Mouse (Mus musculus): ENCODE measurements at regions not wholly inside any gene's neighbourhood (a gene's known extent, or its start where the extent isn't known, plus 50 kb on each side); places are given as distances from the start of the nearest gene placed in this dataset.

DNA sequence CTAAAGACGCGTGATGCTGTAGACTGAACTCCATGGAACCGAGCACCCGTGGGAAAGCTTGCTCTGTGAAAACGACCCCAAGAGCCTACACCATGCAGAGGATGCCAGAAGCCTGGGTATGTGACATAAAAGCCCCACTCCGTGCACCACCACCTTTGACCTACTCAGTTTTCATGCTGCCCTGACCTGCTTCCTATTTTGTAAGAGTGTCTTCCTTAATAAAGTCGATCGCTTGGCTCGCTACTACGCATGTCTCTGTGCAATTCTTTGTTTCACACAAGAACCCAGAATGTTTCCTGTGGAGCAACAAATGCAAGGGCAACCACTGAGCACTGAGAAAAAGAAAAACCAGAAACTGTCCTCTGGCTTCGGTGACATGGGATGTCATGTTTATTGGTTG, 60.5 kb downstream of the Sec61b start:
- no peak for DNase-seq (ENCODE audit: low read depth, low spot score)

DNA sequence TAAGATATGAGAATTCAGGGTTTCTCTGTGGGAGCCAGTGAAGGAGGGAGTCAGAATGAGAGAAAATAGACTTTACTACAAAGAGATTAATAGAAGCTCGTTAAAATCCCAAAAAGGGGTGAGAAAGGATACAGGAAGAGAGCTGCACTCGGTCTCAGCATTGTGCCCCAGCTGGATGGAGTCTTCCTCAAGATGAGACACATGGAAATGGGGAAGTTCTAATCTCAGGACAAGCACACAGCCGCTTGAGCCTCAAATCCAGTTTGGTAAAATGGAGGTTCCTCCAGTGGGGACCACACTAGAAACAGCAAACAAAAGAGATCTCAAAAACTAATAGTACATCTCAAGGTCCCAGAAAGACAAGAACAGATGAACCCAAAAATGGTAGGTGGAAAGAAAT, 93.2 kb downstream of the Sec61b start:
- DNase-seq (ENCODE audit: low read depth, low spot score): no peak

DNA sequence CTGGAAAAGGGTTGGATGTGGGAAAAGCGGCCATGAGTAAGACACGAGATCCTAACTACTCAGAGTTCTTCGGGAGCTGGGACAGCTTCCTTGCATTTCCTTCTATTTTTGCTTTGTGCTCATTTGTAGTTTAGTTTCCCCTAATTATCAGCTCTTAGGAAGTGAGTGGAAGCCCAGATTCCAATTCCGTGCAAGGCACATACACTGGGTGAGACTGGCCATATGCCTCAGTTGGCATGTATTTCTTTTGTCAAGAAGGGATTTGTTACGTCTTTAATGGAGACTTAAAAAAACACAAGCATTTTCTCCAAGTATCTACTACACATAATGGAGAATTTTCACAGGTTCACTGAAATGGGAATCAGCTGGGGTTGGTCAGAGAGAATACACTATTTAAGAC, 96.4 kb downstream of the Sec61b start:
- no peak for DNase-seq (ENCODE audit: low read depth, low spot score)

DNA sequence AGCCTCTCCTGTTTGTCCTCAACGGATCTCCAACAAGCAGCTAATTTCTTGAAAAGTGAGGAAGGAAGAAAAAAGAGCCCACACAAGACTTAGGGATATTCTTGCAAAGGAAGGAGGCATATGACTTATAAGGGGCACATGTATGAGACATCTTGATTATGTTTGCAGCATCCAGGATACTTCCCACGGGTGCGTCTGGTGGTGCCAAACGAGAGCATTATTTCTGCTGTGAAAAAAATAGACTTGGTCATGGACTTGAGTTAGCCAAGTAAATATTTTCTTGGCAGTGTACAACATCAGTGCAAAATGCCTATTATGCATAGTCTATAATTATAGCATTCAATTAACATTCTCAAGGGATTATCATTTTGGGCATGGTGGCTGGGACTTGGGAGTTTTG, 101.6 kb downstream of the Sec61b start:
- no peak for DNase-seq (ENCODE audit: low read depth, low spot score)

DNA sequence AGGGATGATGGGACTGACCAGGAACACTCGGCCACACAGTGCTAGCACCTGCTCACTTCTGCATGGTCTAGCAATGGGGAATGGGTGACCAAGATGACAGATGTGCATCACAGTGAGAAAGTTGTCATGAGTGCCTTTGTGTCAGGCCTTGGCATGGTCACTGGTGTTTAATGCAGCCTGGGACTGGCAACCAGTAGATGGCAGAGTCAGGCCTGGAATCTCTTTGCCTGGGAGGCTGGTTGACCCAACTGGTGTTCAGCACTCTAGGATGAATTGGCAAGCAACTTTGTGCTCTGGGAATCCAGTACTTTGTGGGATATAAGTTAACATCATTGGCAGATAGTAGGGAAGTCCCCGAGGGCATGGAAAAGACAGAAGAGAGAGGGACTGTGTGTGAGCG, 103.0 kb downstream of the Sec61b start:
- no peak for DNase-seq (ENCODE audit: low read depth, low spot score)

DNA sequence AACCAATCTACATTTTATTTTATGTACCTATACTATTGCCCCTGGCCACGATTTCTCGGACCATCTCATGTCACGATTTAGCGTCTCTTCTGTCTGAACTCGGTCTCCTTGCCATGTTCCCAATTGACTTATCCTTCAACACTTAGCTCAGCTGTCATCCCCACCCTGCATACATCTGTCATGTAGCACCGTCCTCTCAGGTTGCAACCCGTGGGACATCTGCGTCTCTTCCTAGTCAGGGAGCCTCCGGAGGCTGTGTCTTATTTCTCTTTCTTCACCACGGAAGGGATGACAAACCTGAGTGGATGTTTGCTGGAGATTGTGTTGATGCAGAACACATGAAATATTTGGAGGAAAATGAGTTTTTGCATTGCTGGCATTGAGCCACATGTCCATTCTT, 104.2 kb downstream of the Sec61b start:
- no peak for DNase-seq (ENCODE audit: low read depth, low spot score)

DNA sequence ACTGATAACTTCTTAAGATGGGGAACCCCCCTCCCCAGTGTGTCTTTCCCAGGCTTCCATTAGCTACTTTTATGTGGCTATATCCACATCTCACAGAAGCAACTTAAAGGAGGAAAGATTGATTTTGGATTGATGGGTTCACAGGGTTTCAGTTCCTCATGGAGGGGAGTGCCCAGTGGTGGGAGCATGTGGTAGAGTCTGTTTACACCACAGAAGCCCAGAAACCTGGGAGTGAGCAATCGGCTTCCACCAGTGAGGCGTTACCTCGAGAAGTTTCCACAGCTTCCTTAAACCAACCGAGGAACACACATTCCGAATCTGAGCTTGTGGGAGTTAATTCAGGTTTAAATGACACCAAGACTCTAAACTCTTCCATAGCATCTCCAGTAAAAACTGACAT, 106.1 kb downstream of the Sec61b start:
- DNase-seq (ENCODE audit: low read depth, low spot score): no peak

DNA sequence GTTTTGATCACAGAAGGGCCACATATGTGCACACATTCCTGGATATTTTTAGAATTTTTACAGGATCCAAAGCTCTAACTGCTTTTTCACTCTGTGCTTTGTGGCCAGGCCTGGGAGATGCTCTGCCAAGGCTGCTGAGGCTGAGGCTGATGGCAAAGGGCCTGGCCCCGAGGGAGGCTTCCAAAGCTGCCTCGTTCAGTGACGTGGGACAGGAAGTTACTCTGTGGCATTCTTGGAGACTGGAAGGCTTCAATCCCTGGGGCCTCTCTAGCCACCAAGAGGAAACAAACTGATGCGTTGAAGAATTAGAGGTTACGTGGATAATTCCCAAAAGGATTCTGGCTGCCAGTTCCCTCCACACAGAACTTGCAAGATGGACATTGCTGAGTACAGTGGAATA, 112.8 kb downstream of the Sec61b start:
- no peak for DNase-seq (ENCODE audit: low read depth, low spot score)

DNA sequence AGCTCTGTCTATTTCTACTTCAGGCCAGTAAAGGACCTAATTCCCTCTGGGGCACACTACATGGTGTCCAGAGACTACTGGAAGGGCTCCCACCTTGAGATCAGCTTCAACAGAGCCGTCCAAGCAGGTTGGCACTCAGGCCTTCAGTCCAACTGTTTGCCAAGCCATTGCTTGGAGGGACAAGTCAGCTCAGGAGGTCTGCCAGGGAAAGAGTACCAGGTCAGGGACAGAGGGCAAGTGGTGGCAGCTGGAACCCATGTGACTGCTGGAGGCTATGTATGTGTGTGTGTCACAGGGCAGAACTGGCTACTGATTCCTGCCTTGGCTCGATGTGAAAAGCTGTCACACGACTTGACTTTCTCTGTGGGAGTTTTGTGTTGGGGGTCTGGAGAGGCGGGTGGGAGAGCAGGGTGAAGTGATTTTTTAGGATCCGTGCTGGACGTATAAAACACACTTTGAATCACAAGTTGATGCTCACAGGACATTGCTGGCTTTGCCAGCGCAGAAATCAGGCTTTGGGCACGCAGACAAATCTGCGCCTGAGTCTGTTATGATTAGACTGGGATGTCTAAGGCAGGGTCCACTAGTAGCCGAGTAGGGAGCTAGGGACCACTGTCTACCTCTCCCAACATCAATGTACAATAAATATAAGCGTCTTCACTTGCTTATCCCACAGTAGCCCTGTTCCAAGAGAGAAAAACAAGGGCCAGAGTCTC, 118.0 kb downstream of the Sec61b start:
- no peak for DNase-seq (ENCODE audit: low read depth, low spot score)

DNA sequence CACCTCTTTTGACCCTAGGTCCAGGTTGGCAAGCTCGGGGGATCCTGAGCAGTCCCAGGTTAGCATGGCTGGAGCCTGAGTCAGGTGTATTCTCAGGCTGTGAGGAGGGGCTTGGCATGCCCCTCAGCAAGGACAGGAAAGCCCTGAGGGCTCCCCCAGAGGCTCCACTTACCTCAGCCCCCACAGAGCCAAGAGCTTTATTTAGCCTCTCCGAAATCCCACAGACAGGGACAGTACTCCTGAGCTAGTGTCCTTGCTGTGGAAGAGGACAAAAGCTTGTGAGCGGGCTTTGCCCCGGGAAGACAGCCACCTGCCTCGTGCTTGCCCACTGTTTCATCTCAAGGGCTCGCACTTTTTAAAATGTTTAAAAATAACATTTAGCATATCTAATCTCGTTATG, 118.7 kb downstream of the Sec61b start:
- DNase-seq (ENCODE audit: low read depth, low spot score): no peak

DNA sequence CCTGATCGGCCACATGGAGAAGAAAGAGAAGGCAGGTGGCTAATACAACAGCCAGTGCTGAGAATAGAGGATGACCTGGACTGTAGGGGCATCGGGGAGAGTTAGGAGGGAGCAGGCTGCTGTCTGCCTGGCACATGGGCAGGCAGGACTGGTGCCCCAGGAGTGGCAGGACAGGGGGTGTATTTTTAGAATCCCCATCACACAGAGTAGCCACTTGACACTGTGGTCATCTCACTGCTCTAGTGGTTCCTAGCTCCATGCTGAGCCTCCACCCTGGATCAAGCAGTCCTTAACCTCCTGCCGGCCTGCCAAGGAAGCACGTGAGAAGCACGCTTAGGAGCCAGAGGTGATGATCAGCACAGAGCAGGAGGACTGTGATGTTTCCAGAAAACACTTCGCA, 119.7 kb downstream of the Sec61b start:
- DNase-seq (ENCODE audit: low read depth, low spot score): no peak

DNA sequence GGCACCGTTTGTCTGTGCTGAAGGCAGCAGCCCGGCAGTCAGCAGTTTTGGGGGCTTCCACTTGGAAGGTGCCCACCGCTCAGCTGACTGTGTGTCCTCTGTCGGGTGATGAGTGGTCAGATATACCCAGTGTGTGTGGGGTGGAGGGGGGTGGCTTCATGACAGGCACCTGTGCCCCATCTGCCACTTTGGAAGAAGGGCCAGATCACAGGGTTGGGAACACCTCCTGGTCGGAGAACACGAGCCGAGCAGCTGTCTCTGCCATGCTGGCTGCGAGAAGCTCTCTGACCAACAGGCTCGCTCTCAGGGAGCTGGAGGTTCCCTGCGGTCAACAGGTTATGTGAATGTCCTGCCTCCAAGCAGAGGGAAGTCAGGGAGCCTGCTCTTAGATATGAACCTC, 121.4 kb downstream of the Sec61b start:
- DNase-seq (ENCODE audit: low read depth, low spot score): no peak

DNA sequence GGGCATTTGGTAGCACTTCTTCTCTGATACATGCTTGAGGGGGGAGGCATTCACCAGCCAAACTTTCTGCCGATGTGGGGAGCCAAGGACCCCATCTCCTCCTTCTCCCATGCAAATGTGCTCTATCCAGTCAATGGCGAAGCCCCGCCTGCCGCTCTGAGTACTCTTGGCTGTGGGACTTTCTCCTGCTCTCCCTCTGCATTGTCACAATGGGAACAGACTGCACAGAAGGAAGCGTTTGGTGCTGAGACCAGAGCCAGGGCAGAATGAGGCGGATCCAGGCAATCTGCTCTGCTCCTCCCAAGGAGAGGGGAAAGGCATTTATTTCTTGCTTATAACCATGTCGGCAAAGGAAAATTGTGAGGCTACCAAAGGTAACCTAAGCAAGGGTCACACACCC, 123.1 kb downstream of the Sec61b start:
- DNase-seq (ENCODE audit: low read depth, low spot score): no peak

DNA sequence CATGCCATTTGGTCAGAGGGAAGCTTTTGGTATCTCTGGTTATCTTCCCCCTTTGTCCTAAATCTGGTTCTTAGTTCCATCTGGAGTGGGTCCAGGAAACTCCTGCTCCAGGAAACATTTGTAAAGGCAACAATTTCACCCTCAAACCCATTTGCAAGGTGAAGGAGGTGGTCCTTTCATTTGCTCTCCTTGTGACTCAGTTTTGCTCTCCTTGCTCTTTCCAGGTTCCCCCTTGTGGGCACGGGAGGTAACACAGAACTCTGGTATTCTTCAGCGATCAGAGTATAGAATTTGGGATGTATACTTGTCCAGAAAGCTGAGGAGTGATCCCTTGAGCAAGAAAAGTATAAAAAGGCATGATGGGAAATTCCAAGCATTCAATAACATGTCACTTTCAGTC, 123.8 kb downstream of the Sec61b start:
- DNase-seq (ENCODE audit: low read depth, low spot score): no peak

DNA sequence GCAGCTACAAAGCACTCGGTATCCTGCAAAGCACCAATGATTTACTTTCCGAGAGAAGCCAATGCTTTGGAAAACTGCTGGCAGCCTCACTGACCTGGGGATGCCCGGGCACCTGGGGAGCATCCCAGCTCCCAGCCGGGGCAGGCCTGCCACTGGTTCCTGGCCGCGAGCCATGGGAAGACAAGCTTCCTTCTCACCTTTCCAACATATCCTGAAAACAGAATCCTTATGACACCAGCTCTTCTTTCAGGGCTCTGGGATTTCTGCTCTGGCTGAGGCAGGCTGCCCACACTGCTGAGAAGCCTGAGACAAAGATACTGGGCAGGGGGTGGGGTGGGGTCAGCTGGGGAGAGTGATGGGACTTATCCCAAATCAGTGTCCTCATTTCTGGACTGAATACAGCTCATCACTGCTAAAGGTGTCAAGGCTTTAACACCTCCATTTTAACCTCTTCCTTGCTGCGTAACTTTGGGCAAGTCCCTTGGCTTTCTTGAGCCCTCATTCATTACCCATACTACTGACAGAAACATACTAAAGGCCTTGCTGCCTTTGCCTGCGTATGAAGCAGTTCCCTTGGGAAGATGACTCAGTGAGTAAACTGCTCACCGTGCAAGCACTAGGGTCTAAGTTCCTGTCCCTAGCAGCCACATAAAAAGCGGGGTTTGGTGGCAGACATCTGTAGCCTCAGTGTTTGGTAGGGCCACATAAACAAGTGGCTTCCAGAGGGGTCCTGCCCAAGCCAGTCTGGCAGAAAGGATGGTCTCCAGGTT, 127.0 kb downstream of the Sec61b start:
- no peak for DNase-seq (ENCODE audit: low read depth, low spot score)

DNA sequence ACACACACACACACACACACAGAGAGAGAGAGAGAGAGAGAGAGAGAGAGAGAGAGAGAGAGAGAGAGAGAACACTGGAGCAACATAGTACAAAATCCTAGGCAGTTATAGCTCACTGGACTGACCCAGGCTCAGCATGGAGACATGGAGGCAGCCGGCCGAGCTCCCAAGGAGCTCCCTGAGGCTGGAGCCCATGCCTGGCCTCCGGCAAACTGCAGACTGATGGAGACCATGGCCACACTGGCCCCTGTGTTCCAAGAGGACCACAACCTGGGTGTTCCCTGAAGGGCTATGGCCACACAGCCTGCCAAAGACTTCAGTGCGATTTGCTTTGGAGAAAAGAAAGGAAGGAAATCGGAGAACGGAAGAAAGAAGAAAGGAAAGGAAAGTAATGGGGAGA, 128.9 kb downstream of the Sec61b start:
- DNase-seq (ENCODE audit: low read depth, low spot score): no peak

DNA sequence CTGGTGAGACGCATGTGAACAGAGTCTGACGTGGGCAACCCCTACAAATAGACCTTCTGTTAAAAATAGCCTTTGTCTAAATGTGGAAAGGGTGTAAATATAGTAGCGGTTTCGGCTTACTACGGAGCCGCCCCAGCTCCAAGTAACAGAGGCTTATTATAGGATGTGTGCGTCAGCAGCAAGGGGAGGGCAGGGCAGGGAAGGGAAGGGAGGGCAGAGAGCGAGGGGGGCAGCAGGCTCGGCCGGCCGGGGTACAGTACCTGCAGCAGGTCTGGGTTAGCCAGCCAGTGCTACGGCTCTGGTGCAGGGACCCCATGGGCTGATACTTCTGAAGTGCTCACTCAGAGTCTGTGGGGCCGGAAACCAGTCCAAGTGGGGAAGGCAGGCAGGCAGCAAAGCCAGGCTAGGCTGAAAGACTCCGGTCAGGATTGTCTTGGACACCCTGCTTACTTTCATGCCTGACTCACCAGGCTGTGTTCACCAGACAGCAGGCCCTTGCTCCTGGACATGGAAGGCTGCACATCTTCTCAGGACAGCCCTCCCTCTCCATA, 129.5 kb downstream of the Sec61b start:
- DNase-seq (ENCODE audit: low read depth, low spot score): peak; percentile 73

DNA sequence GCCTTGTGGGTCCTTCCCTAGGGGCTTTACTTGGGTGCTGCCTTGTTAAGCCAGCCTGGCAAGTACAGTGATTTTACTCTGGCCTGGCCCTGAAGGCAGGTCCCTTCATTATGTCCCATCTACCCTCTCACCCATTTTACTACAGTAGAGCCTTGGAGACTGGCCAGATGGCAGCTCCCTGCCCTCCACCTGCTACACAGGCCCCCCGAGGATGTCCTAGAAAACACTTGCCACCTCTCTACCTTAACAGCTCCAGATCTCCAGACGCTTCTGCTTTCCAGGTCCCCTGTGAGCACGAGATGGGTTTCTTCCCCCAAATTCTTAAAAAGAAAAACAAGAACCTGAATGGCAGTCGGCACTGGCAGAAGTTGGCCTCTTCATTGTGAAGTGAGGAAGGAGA, 131.2 kb downstream of the Sec61b start:
- DNase-seq (ENCODE audit: low read depth, low spot score): no peak

DNA sequence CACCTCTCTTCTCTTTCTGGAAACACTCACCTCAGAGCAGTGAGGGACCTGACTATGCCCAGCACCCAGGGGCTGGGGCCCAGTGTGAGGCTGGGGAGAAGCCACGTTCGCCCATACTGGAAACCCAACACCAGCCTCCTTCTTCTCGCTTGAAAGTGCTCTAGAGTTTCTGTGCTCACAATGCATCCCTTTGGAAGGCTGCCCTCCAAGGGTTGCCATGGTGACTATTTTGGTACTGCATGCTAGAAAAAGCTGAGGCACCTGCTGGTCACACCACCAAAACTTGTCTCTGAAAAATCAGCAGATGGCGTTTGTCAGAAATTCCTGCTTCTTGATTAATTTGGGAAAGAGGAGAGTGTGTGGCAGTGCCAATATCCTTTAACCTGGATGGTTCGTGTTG, 134.2 kb downstream of the Sec61b start:
- peak; percentile 91 for DNase-seq (ENCODE audit: low read depth, low spot score)

DNA sequence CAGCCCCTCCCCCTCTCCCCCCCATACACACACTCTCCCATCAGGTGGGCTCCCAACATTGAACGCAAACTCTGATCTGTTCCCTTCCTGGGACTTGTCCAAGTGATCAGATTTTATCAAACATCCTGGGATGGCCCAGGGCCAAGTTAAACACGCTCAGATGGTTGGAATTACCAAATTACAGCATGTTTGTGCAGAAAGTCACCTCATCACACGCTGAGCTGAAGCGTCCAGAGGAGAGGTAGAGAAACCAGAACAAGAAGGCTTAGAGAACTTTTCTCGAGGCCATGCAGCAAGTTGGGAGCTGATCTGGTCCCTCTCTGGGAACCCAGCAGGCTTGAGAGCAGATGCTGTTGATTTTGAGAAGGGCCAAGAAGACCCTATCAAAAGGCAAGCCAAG, 136.5 kb downstream of the Sec61b start:
- DNase-seq (ENCODE audit: low read depth, low spot score): no peak

DNA sequence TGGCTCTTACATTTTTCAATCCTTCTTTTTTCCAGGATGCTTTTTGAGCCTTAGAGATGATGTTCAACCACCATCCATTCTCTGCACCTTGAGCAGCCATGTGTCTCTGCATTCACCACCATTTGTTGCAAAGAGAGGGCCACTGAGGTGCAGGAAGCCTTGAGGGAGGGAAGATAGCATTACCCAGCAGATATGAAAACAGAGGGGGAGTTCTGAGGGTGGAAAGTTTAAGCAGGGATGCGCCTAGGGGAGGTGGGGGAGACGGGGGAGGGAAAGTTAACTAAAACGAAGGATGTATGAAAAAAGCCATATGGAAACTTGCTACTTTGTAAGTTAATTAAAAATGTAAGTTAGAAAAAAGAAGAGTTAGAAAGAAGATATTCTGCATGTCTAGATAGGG, 142.1 kb downstream of the Sec61b start:
- no peak for DNase-seq (ENCODE audit: low read depth, low spot score)

DNA sequence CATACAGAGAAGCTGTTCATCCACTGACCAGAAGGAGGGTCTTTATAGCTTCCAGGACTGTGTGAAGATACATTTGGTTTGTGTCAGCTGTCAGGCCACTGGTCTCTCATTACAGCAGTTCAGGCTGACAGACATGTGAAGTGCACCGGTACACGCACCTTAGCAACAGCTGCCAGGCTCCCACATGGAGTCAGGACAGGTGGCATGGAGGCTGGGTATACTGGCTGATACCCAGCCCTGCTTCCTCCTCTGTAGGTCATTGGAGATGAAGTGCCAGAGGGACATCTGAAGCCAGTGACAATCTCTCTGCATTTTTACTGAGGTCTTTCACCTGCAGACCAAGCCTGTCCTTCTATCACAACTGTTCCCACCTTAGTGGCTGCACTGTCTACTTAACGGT, 146.2 kb downstream of the Sec61b start:
- DNase-seq (ENCODE audit: low read depth, low spot score): no peak
